Mouse (Mus musculus): Measurements from ENCODE around the gene Ube2e3.

Ube2e3 gene

DNA sequence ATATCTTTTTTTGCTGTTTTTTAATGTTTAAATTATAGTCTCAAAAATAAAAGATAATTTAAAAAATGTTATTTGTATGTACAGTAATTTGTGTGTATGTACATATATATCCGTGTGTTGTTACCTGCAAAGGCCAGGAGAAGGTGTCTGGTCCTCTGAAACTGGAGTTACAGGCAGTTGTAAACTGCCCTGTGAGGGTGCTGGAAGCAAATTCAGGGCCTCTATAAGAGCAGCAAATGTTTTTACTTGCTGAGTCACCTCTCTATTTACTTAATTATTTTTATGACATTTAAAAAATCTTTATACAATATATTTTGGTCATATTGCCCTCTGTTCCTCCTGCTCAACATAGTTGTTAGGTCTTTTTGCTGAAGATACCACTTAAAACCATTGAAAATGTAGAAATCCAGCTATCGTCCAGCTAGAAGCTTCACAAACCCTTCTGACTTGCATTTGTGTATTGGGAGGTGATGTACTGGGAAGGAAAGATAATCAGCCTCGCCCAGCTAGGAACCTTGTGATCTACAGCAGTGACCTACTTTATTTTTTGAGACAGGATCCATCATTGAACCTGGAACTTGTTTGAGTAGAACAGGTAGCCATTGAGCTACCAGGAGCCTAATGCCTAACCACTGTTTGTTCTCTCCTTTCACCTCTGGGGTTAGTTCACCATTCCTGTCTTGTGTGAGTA, 15.0 kb downstream of the Ube2e3 start:
- ATAC-seq (ENCODE audit: low TSS enrichment), result no peak

DNA sequence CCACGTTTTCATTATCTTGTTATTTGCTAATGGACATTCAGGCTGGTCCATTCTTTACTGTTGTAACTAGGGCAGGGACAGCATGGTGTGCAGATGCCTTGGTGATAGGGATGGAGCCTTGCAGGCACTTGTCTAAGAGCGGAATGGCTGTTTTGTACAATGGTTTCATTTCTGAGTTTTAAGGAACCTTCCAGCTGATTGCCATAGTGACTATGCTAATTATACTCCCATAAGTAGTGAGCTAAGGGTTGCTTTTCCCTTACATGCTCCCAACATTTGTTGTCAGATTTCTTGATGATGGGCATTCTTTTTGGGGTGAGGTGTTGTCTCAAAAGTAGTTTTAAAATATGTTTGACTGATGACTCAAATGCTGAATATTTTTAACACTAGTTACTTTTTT, 18.5 kb downstream of the Ube2e3 start:
- ATAC-seq (ENCODE audit: low TSS enrichment), result peak; percentile 38; the same call in 1 of the 2 replicates

DNA sequence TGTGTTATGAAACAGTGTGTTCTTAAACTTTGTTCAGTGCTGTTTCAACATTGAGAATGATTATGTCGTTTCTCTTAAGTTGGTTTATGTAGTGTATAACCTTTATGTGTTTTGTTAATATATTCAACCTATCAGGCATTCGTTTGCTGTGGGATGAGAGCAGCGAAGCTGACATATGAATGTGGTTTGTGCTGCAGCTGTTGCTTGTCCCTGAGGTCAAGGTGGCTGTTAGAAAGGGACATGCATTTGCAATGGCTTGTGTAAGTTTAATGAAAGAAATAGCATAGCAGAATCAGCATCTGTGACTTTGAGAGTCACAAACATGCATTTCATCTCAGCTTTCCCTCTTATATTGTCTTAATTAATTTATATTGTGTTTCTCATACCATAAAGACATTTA, 20.3 kb downstream of the Ube2e3 start:
- no peak for ATAC-seq (ENCODE audit: low TSS enrichment)

DNA sequence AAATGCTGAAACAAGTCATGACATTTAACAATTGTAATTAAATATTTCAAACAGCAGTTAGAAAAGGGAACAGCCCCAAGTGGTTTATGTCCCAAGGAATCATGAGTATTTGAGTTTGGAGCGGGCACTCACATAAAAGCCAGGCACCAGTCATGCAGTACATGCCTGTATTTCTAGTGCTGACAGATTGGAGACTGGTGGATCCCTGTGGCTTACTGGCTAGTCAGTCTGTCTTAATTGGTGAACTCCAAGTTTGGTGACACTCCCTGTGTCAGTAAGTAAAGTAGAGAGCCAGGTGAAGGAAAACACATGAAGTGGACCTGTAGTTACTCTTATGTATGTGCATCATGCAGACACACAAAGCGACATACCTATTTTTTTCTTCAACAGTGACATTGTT, 27.3 kb downstream of the Ube2e3 start:
- ATAC-seq (ENCODE audit: low TSS enrichment), result no peak

DNA sequence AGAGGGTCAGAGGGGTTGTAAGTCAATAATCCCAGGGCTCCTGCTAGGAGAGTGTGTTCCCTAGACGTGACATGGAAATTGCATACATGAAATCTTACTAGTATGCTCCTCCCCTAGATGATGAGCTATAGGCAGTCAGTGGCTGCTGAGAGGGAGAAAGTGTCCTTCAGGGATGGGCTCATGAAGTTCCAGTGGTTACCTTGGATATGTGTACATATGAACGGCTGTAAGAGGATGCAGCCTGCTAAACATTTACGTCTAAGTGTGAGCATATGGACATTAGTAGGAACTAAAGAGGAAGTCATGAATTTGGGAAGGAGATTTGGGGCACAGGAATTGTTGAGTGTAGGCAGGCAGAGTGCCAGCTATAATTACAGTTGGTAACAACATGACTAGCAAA, 38.0 kb downstream of the Ube2e3 start:
- ATAC-seq (ENCODE audit: low TSS enrichment), result peak; percentile 57; the same call in 1 of the 2 replicates

DNA sequence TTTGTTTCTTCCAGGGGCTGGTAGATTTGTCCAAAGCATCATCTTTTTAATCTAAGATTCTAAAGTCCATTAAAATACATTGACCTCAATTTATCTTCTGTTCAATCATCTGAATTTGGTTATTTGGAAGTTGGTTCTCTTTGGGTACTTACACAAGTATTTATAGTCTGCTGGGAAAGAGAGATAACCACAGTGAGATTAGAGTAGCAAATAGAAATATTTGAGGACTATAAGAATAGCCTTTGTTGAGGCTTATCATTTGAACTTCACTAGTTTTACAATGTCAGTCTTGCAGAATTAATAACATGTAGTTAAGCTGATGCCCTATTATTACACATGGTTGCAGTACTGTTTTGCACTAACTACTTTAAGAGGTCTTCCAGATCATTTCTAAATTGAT, 43.6 kb downstream of the Ube2e3 start:
- ATAC-seq (ENCODE audit: low TSS enrichment), result no peak

DNA sequence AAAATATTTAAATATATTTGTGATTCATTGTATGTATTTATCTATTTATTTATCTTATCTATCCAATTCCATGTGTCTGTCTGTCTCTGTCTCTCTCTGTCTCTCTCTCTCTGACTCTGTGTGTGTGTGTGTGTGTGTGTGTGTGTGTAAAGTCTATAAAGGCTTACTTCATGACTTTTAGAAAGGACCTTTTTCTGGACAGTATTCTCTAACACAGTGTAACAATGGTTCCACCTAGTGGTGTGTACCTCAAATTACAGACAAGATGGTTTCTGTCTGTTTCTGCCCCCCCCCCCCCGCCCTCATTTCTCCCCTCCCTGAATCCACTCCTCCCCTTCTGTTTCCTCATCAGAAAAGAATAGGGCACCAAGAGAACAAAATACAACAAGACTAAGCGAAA, 46.9 kb downstream of the Ube2e3 start:
- no peak for ATAC-seq (ENCODE audit: low TSS enrichment)

DNA sequence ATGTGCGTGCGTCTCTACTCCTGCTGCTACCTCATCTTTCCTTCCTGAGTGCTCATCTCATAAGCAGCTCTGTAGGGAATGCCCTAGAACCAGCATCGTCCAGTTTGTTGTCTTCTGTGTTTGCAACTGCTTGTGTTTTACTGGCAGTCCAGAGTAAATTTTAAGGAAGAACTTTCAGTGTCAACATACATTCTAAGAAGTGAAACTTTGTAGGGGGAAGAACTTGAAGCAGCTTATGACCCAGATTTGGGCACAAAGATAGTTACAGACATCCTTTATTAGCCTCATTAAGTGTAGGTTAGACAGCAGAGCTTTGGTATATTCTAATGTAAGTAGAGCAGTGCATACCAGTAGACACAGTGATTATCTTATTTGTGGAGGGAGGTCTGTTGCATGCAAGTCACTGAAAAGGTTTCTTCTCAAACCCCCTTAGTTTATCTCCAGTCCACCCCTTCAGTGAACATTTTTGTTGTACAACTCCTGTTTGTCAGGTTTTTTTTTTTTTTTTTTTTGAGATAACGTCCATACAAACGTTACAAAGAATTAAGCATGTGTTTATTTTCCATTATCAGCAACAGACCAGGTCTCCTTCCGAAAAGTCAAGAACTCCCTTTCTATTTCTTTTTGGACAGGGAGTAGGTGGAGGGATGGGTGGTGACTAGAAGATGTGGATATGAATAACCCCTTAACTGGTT, 55.2 kb downstream of the Ube2e3 start:
- no peak for ATAC-seq (ENCODE audit: low TSS enrichment)

DNA sequence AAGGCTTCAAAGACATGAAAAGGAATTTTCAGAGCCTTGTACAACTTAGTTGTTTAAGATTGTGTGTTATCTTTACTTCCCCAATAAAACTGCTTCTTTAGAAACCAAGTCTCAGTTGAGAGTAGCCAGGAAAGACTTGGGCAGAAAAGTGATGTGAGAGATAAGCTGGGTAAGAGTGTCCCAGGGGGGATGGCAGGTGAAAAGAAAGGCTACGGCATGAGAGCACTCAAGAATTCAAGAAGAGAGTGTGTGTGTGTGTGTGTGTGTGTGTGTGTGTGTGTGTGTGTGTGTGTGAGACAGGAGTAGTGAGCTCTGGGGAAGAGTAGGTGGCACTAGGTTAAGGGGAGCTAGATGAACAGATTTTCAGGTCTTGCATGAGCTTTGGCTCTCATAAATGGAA, 57.9 kb downstream of the Ube2e3 start:
- no peak for ATAC-seq (ENCODE audit: low TSS enrichment)

DNA sequence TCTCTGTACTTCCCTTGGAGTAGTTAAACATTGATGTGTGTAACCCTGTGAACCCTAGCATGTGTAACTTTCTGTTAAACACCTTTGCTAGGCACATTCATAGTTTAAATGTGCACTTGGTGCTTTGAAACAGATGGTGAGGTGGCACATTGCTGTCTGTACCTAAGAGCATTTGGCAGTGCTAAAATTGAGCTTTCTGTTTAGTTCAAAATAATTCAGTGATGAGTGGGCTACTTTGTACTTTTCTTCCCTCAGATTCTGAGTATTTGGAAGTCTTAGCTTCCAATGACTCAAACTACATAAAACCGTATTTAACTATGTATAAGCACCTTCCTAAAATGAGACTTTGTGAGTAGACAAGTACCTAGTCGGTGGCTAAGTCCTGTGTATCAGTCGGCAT, 59.7 kb downstream of the Ube2e3 start:
- peak; percentile 82 for ATAC-seq (ENCODE audit: low TSS enrichment)

DNA sequence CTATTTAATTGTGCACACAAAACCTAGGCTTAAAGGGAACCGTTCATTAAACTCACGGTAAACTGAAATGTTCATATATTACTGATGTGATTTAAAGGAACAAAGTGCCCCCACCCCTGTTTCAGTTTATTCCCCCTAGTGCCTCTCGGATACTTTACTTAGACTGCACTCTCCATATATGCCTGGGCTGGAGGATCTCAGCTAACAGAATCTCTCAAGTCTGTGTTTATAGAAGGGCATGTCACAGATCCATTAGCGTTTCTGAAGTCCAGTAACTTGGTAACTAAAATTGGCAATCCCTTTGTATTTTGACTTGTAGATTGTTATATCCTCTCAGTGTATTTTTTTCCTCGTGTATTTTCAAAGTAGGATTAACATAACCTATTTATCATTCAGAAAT, 60.2 kb downstream of the Ube2e3 start:
- no peak for ATAC-seq (ENCODE audit: low TSS enrichment)

DNA sequence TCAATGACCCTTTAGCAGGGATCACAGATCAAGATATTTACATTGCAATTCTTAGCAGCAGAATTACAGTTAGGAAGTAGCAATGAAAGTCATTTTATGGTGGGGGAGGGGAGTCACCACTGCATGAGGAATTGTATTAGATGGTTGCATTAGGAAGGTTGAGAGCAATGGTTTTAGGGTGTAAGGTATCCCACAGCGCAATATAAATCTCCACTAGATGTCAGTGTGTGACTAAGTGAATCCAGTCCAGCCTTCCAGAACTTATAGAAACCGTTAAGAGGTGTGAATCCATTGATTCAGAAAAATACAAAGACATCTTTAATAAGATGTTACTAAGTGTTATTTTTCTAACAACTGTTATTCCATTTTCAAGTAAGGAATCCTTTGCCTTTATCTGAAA, 63.4 kb downstream of the Ube2e3 start:
- ATAC-seq (ENCODE audit: low TSS enrichment), result no peak

DNA sequence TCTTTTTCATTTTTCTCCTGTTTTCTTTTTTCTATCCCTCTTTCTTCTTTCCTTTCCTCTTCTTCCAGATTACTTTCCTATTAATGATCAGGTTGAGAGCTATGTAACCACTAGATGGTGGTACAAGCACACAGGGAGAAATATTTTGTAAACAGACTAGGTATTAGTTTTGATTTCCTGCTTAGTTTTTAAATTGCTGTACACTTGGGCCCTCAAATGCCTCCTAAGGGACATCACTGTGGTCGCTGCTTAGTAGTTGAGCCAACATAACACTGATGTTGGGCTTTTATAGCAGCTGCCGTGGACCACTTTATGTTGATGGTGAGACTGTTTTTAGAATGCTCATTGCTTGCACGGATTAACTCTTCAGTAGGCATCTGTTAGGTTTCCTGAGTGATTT, 91.5 kb downstream of the Ube2e3 start:
- 0 out of 2 replicates have a peak, but pooled peaks have one; percentile 31 for ATAC-seq (ENCODE audit: low TSS enrichment)

DNA sequence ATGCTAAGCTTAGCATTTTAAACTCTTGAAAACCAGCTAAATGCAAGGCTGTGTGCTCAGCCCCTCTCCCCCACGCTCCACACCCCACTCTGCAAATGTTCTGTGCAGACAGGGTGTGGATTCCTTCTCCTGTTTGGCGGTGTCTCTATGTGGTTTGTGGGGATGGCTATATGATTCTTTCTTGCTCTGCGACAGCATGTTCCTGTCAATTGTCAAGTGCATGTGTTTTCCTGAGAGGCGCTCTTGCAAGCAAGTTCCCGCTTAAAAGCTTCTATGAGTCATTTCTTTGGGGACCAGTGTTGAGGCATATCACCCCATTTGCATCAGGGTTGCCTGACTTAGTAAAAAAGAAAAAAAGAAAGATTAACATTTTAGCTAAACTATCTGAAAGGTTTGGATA, 92.4 kb downstream of the Ube2e3 start:
- ATAC-seq (ENCODE audit: low TSS enrichment), result peak; percentile 56; the same call in 1 of the 2 replicates

DNA sequence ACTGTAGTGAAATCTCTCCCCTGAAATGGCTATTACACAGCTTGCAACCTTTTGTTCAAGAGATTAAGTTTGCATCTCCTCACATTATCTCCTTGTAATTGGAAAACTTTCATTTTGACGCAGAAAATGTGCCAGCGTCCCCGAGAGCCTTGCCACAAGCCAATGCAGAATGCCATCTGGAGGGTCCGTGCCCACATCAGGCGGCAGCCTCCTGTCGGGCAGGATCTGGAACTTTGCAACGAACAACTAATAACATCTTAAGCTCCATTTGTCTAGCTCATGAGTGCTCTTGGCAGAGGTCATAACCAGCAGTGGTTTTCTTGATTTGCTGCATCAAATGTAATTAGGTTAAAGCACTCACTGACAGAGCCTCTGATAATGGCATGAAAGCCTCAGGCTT, 93.1 kb downstream of the Ube2e3 start:
- ATAC-seq (ENCODE audit: low TSS enrichment), result no peak

DNA sequence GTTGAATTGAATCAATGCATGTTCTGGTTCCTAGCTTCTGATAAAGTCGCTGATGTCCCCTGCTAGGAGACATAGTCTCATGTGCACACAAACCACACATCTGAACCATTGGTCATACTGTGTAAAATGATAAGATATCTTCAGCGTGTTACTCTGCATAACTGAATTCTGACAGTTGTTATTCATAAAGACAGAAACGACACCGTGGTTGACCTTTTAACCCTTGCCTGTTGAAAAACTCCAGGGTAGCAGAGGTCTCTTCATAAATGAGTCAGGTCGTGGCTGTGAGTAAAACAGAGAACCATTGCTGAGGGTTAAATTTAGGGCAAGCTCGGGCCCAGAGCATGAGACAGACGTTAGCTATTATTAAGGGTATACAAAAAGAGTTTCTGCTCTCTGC, 93.7 kb downstream of the Ube2e3 start:
- no peak for ATAC-seq (ENCODE audit: low TSS enrichment)

DNA sequence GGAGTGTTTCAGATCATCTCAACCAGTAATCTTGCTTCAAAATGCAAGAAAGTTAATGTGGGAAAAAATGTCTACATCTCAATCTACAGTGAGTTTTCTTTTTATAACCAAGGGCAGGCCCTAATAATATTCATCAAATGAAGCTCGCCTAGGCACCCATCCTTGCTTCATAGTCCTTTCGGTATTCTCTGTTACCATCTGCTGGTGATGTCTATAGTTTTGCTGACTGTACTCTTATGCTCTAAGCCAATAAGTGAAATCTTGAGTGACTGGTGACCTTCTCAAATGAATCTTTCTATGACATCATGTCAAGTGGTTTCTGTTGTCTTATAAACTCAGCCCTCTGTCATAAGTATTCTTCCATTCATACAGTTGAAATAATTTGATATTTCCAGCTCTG, 97.1 kb downstream of the Ube2e3 start:
- ATAC-seq (ENCODE audit: low TSS enrichment), result no peak

DNA sequence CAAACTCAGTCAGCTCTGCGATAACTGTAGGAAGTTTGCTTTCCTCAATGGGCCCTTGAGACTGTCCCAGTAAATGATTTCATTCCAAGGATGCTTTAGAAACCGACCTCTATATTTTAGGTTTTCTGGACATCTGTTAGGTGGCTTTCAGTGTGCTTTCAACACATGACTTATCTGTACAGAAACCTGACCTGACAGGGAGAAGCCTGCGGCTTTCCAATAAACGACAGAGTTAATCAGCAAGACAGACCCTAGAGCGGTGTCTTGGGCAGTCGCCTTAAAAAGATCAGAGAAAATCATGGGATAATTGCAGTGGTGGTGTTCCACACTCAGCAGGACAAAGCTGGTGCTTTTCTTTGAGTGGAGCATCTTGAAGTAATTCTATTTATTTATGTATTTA, 97.5 kb downstream of the Ube2e3 start:
- no peak for ATAC-seq (ENCODE audit: low TSS enrichment)

DNA sequence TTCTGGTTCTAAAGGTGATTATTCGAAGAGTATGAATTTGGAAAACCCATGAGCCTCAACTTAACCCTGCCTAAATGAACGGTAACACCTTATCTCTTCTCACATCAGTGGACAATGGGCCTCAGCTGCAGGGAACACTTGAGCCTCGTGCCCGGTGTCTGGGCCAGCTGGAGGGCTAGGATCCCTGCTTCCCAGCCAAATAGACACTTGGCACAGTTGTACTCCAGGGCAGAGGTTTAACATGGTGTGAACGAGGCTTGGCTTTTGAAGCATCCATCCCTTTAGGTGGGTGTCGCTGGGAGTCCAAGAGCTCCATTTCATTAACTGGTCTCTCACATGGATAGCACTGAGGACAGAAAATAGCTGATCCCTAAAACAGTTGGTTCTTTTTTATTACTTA, 102.2 kb downstream of the Ube2e3 start:
- no peak for ATAC-seq (ENCODE audit: low TSS enrichment)
